Mouse (Mus musculus) cerebellum, adult 9-10 months (tissue): ENCODE data around the gene Gm26558.

Experiments used
- DNase-seq: peaks from one replicate; pipeline ENCODE4 v3.0.0; 2022

Gm26558 gene

GRCm38 (mm10) chr2:70661715-70662495 lies at the start of gene Gm26558:
Gm26558 (minus strand) TSS chr2:70662108.
- DNase-seq = peak; percentile 35

GRCm38 (mm10) chr2:70710878-70711277 lies 49.0 kb upstream of the Gm26558 start:
- no peak for DNase-seq

DNA sequence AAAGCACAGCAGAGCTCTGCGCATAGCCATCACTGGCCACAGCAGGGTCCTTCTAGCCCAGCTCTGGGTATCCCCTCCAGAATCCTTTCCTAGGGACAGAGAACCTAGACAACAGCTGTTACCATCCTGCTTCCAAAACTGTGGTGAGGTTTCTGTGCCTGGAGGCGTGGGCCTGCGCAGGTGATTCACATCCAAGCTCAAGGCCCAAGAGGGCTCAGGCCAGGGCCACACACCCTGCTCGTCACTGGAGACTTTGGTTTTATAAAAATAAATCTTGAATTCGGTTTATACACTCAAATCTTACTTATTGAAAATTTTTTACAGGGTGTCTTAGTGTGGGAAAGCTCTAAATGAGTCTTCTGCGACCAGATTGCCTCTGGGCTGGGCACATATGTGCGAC lies 48.3 kb upstream of the Gm26558 start:
- DNase-seq = no peak

GRCm38 (mm10) chr2:70708986-70709730 lies 47.2 kb upstream of the Gm26558 start:
- DNase-seq = no peak

- DNase-seq = no peak
Measured at GRCm38 (mm10) chr2:70702403-70702802, 40.5 kb upstream of the Gm26558 start.

DNA sequence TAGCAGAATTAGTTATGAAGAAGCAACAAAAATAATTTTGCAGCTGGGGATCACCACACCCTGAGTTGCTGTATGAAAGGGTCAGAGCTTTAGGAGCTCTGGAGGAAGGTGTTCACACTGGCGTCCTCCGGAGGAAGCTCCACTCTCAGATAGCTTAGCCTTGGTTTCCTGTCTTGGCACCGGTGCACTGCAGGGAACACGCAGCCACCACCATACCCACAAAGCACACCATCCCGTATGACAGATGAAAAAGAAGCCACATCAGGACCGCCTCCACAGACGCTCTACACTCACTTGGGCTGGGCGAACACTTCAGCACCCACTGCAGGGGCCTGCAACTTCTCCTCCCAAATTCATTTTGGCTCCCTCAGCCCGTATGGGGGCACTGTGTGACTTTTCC lies 39.7 kb upstream of the Gm26558 start:
- DNase-seq = no peak

DNA sequence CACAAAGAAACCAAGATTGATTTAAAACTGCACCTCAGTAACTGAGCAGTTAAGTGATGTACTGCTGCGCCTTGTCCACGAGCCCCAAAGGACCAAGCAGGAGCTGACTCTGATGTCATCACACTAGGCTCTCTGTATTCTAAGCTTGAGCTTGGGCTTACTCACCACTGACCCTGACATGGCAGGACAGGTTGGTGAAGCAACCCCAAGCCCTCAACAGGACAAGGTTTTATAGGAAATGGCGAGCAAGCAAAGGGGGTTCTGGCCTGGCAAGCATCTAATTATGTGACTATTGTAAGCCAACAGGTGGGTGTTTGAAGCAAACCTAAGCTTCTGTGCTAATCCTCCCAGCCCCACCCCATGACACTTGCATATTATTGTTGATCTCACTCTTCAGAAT lies 38.9 kb upstream of the Gm26558 start:
- no peak for DNase-seq

- no peak for DNase-seq
Measured at GRCm38 (mm10) chr2:70695712-70696111, 33.8 kb upstream of the Gm26558 start.

- no peak for DNase-seq
Measured at GRCm38 (mm10) chr2:70690195-70690594, 28.3 kb upstream of the Gm26558 start.

GRCm38 (mm10) chr2:70688454-70689078 lies 26.7 kb upstream of the Gm26558 start:
- DNase-seq = no peak

DNA sequence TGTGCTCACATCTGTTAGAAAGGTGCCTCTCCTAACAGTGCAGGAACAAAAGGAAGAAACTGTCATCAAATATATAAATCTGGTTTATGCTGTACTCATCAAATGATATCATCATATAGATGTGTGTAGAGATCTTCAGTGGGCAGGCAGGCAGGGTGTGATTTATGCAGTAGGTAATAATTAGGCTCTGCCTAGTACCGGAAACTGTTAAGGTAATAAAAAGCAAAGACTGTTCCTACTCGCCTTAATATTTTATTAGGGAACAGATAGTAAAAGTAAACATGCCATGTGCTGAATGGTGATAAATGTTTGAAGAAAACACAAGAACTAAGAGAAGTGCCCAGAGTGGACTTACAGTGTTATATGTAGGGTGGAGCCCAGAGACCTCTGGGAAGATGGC lies 20.4 kb upstream of the Gm26558 start:
- DNase-seq = no peak

- DNase-seq = no peak
Measured at GRCm38 (mm10) chr2:70673445-70674126, 11.7 kb upstream of the Gm26558 start.

DNA sequence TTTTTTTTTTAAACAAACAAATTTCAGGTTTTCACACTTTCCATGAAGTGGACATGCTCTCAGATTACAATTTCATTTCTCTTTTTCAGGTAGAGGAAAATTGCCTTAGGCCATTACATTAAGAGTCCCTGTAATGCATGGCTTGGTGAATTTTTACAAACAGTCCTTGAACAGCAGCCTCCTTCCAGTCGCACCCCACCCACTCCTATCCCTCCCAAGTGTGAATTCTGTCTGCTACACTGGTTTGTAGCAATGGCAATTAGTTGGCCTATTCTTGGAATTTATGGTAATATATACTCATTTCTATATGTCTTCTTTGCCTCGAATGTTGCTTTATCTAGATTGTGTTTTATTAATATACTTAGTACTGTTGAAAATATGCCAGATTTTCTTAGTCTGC lies 10.6 kb upstream of the Gm26558 start:
- DNase-seq = no peak

- no peak for DNase-seq
Measured at GRCm38 (mm10) chr2:70669896-70670295, 8.0 kb upstream of the Gm26558 start.

GRCm38 (mm10) chr2:70669241-70669640 lies 7.3 kb upstream of the Gm26558 start:
- DNase-seq = no peak

DNA sequence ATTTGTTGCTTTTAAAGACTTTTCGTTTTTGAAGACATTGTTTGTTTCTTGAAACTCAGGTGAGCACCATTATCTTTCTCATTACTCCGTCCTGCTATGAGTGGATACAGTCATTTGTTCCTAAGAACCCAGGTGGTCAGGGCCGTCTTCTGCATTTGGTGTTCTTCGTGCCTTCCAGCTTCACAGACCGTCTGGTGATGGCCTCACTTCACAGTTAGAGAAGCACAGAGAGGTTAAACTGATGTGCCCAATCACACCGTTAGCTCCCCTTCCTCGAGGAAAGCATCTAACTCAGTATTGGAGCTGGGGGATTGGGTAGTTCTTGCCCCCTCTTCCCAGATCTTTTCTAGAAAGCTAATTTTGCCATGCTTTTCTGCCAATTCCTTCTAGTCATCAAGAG lies 5.1 kb upstream of the Gm26558 start:
- DNase-seq = no peak

DNA sequence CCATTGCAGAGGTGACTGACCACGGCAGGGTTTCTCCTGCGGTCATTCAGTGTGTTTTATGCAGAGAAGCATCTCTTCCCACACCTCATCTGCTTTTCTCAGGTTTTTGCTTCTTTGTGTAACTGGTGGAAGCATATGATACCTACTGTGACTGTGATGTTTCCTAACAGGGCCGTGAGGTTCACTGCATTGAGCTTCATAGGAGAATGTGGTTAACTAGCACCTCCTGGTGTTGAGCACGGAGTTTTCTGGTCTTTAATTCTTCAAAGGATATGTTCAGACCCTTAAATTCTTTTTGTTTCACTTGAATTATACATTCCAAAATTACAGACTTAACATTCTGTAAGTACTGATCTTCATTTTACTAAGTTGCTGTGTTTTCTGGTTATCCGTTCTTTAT lies 1.9 kb upstream of the Gm26558 start:
- no peak for DNase-seq

GRCm38 (mm10) chr2:70660887-70661714 lies 807 bp downstream of the Gm26558 start, which contains the start of gene Gorasp2:
Gorasp2 (plus strand) TSS chr2:70661576.
- DNase-seq = peak; percentile 96

- no peak for DNase-seq
Measured at GRCm38 (mm10) chr2:70657083-70657482, 4.8 kb downstream of the Gm26558 start.

DNA sequence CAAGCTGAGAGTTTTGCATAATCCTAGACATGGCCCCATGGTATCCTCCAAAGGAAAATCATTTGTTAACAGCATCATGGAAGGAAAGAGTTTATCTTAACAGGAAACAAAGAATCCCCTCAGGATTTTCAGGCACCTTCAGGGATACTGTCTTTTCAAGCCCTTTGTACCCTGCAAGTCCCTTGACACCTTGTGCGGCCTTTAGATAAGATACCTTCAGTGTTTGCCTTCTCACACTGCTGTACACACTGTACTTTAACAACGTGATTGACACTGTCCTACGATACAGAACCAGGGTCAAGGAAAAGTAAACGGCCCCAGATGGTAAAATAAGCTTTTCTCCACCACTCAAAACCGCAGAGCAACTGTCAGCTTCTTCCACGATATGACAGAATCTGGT lies 10.1 kb downstream of the Gm26558 start:
- no peak for DNase-seq

GRCm38 (mm10) chr2:70649471-70649870 lies 12.4 kb downstream of the Gm26558 start:
- DNase-seq = no peak

DNA sequence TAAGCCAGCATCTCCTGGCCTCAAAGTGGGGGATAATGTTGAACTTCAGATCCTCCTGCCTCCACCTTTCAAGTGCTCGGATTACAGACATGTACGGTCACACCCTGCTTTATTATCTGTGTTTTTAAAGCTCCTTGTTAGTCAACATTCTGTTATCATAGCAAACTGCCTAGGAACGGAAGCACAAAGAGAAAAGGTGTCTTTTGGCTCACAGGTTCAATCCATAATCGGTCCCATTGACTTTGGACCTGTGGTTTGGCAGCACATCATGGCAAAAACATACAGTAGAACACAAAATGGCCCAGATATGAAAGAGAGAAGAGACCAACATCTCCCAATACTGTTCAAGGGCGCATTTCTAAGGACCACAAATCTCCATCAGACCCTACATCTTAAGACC lies 13.6 kb downstream of the Gm26558 start:
- no peak for DNase-seq
